Mouse (Mus musculus): ENCODE measurements around the gene 1110057P08Rik.
"Not testable (repeated sequence)": the region's sequence is repeated elsewhere in the genome, so short reads cannot be mapped to it uniquely, and the experiment has no call there.

Gene 1110057P08Rik

DNA sequence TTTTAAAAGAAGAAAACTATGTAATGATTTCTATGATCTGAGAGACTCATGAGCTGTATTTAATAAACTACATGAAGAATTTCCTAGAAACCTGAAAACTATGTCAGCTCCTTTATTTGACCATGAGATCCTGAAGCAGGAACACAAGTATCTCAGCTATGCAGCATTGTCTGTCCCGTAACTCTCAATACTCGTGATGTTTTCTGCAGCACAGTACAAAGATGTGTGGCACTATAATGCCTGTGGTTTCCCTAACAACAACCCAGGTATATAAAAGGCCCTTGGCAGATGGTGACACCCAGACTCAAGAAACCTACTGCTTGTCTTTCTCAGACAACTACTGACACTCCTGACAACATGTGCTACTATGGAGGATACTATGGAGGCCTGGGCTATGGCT is at the start of gene 1110057P08Rik:
Gene 1110057P08Rik (plus strand): TSS at position 301 of the 400 bp plus-strand sequence.
- no peak for DNase-seq (ENCODE audit: low read depth, low spot score)

GRCm38 (mm10) chr16:89140551-89140950 is 34.0 kb upstream of the 1110057P08Rik start, which contains the start of gene Gm6358:
Gene Gm6358, plus strand, starts transcription at chr16:89140851.
- H3K27me3 ChIP-seq (ENCODE audit: control insufficient read depth, insufficient read depth, low read length, poor library complexity, severe bottlenecking), result no peaks in the 10 kb centered on the region
- H3K36me3 ChIP-seq (ENCODE audit: control insufficient read depth, insufficient read depth, low read length, poor library complexity, severe bottlenecking), result no peaks in the 10 kb centered on the region
- no peak for DNase-seq (ENCODE audit: low read depth, low spot score)

More for the DNA sequence above, at the start of gene 1110057P08Rik:
- Histone ChIP-seq H3K27me3 (ENCODE audit: control insufficient read depth, insufficient read depth, low read length, poor library complexity, severe bottlenecking) (no peaks in the 10 kb centered on the region), H3K36me3 (ENCODE audit: control insufficient read depth, insufficient read depth, low read length, poor library complexity, severe bottlenecking) (no peaks in the 10 kb centered on the region)

DNA sequence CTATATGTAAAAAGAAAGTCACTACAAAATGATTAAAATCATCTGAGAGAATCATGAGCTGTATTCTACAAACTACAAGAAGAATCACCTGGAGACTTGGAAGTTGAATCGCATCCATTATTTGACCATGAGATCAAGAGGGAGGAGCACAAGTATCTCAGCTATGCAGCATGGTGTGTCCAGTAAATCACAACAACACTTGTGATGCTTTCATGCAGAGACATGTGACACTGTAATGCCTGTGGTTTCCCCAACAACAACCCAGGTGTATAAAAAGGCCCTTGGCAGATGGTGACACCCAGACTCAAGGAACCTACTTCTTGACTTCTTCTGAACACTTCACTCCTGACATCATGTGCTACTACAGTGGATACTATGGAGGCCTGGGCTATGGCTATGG is 23.7 kb upstream of the 1110057P08Rik start, which contains the start of gene Gm10061:
Gene Gm10061 (plus strand): TSS at position 301 of the 400 bp plus-strand sequence.
- DNase-seq (ENCODE audit: low read depth, low spot score), result no peak
- H3K36me3 ChIP-seq (ENCODE audit: control insufficient read depth, insufficient read depth, low read length, poor library complexity, severe bottlenecking), result no peaks in the 10 kb centered on the region
- no peaks in the 10 kb centered on the region for H3K27me3 ChIP-seq (ENCODE audit: control insufficient read depth, insufficient read depth, low read length, poor library complexity, severe bottlenecking)

DNA sequence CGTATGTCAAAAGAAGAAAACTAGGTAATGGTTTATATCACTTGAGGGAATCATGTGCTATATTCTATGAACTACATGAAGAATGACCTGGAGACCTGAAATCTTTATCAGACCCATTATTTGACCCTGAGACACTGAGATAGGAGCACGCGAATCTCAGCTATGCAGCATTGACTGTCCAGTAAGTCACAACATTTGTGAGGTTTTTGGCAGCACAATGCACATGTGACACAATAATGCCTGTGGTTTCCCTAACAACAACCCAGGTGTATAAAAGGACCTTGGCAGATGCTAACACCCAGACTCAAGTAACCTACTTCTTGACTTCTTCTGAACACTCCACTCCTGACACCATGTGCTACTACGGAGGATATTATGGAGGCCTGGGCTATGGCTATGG is 16.9 kb upstream of the 1110057P08Rik start, which contains the start of gene Gm9789:
Gene Gm9789 (plus strand): TSS at position 301 of the 400 bp plus-strand sequence.
- Histone ChIP-seq H3K36me3 (ENCODE audit: control insufficient read depth, insufficient read depth, low read length, poor library complexity, severe bottlenecking) (no peaks in the 10 kb centered on the region), H3K27me3 (ENCODE audit: control insufficient read depth, insufficient read depth, low read length, poor library complexity, severe bottlenecking) (no peaks in the 10 kb centered on the region)
- no peak for DNase-seq (ENCODE audit: low read depth, low spot score)

DNA sequence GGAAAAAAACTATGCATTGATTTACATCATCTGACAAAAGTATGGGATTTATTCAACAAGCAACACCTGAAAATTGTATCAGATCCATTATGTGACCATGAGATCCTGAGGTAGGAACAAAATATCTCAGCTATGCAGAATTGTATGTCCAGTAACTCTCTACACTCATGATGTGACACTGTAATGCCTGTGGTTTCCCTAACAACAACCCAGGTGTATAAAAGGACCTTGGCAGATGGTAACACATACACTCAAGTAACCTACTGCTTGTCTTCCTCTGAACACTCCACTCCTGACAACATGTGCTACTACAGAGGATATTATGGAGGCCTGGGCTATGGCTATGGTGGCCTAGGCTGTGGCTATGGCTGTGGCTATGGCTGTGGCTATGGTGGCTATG is 5.3 kb upstream of the 1110057P08Rik start, which contains the start of gene Gm7735:
Gene Gm7735 (plus strand): TSS at position 301 of the 400 bp plus-strand sequence.
- DNase-seq (ENCODE audit: low read depth, low spot score); H3K27me3 ChIP-seq (ENCODE audit: control insufficient read depth, insufficient read depth, low read length, poor library complexity, severe bottlenecking); H3K36me3 ChIP-seq (ENCODE audit: control insufficient read depth, insufficient read depth, low read length, poor library complexity, severe bottlenecking): not testable (repeated sequence)

DNA sequence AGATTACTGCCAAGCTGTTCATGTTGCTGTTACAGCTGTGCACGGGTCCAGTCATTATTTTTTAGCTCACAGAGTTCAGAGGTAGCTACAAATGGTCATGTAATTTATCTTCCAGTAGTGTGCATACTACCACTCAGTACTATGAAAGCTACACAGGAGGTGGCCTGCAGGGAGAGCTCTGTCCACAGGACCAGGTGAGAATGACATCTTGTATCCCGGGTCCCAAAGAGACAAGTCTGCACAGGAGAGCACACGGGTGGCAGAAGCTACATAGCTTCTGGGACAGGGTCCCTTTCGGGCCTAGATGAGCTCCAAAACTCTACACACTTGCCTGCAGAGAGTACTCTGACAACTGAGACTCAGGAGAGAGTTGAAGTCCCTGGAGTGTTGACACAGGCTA is 14.1 kb downstream of the 1110057P08Rik start:
- DNase-seq (ENCODE audit: low read depth, low spot score), result no peak
- no peaks in the 10 kb centered on the region for H3K36me3 ChIP-seq (ENCODE audit: control insufficient read depth, insufficient read depth, low read length, poor library complexity, severe bottlenecking)
- no peaks in the 10 kb centered on the region for H3K27me3 ChIP-seq (ENCODE audit: control insufficient read depth, insufficient read depth, low read length, poor library complexity, severe bottlenecking)

GRCm38 (mm10) chr16:89205561-89205960 is 31.0 kb downstream of the 1110057P08Rik start, which contains the start of gene Krtap20-2:
Gene Krtap20-2, plus strand, starts transcription at chr16:89205861.
- no peaks in the 10 kb centered on the region for H3K36me3 ChIP-seq (ENCODE audit: control insufficient read depth, insufficient read depth, low read length, poor library complexity, severe bottlenecking)
- no peak for DNase-seq (ENCODE audit: low read depth, low spot score)
- no peaks in the 10 kb centered on the region for H3K27me3 ChIP-seq (ENCODE audit: control insufficient read depth, insufficient read depth, low read length, poor library complexity, severe bottlenecking)

Measured in splenic B cell, adult 2 months (primary cell).